Mouse (Mus musculus): Measurements from ENCODE around the gene Slc15a3.

Gene Slc15a3

DNA sequence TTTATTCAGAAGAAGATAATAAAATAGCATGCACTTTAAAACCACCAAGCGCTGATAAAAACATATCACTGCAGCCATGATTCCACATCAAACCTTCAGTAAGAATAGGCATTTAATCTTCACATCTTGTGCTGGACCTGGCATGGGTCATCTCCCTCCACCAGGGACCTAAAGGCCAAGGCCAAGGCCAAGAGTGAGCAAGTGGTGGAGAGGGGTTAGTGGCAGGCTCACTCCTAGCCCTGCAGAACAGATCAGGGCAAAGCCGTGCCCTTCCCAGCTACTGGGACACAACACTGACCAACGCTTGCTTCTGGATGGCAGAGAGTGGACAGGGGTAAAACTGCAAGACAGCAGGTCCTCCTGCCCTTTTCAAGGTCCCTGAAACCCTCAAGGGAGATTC, 31.1 kb downstream of the Slc15a3 start:
- no peak for DNase-seq

DNA sequence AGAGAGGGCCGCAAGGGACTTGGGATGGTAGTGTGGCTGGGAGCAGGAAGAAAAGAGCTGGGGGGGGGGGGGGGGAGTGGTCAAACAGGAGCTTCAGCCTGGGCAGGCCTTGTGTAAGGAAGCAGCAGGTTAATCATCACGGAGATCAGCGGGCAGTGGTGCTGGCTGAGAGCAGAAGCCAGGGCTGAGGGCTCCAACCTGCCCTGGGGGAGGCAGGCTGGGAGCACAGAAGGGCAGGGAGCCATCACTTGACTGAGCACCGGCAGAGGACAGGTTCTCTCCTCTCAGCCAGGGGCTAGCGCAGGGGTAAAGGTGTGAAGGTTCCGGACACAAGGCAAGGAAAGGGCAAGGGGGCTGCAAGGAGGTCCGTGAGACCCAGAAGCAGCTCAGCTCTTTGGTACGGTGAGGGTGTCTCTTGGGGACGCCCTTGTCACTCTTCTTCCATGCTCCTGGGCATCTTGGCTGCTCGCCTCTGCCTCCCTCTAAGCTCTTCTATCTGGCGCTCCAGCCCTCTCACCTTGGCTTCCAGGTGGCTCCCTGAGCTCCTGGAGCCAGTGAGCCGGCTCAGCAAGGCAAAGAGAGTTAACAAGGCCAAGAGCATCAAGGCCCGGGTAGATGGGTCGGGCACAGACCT, 31.9 kb downstream of the Slc15a3 start:
- DNase-seq = no peak

DNA sequence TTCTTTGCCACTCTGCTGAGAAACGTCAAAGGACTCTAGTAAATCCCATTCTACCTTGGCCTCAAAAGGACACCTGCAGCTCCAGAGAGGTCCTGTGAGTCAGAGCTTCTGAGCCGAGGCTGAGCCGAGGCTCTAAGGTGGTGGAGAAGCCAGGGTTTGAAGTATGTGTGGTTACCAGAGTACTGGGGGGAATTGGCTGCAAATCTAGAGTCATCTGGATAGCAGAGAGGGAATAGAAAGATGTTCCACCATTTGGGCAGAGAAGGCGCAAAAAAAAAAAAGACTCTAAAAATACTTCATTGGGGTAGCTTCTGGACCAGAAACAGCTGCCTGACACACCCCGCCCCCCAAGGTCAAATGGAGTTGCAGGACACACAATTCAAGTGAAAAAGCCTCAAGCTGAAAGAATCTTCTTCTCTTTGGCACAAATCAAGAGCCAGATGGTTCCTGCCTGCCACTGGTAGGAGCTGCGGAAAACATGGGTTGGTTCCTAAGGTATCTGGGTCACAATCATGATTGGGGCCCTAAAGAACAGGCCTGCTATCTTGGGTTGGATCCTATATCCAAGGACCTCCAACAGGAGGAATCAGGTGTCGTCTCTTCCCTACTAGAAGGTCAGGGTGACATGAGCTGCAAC, 38.8 kb downstream of the Slc15a3 start:
- DNase-seq = no peak

DNA sequence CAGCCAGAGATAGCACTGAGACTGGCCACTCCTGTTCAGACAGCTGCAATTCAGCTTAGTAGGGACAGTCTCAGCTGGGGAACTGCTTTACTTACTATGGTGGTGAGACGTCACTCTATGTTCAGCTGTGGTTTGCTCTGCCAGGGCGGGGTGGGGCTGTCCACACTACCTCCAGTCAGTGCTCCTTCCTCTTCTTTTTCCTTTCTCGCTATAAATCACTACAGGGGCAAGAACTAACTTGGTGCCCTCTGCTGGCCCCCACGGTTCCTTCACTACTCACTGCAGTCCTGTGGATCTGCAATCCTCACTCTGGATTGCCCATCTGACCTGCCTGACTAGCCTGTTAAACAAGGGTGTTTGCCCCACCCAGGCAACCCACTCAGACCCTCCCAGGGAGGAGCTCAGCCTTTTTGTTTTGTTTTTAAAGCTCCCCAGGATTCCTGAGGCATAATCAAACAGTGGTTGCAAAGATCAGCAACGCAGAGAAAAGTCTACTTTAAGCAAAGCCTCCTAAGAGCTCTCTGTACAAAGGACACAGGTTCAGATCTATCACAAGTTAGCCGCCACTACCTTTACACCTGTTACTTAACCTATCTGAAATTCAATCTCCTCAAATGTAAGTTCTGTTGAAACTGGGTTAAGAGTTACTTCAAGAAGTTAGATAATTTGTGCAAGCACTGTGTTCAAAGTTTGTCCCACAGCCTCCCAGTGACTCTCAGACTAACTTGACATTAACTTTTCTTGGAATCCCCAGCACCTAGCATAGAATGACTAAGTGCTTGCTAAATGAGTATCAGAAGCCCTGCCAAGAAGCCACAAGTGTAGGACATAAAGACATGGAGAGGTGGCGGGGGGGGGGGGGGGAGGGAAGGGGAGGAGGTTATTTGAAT, 40.8 kb downstream of the Slc15a3 start:
- peak; percentile 69 to 72 for DNase-seq

DNA sequence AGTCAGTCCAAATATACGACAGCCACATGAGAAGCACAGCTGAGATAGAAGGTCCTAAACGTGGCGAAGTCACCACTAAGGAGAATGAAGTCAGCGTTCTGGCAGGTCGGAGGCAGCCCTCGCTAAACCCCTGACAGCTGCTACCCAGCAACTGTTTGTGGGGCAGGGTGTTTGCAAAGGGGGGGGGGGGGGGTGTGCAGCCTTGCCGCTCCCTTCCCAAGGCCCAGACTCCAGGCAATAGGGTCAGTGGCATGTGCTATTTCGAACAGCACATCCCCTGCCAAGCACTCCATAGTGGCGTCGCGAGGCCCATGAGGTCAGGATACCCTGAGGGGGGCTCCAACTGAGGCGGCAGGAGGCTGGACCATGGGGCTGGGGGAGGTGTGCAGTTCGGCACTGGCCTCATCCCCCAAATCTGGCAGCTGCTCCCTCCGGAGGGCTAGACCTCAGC, 41.5 kb downstream of the Slc15a3 start:
- DNase-seq = no peak

DNA sequence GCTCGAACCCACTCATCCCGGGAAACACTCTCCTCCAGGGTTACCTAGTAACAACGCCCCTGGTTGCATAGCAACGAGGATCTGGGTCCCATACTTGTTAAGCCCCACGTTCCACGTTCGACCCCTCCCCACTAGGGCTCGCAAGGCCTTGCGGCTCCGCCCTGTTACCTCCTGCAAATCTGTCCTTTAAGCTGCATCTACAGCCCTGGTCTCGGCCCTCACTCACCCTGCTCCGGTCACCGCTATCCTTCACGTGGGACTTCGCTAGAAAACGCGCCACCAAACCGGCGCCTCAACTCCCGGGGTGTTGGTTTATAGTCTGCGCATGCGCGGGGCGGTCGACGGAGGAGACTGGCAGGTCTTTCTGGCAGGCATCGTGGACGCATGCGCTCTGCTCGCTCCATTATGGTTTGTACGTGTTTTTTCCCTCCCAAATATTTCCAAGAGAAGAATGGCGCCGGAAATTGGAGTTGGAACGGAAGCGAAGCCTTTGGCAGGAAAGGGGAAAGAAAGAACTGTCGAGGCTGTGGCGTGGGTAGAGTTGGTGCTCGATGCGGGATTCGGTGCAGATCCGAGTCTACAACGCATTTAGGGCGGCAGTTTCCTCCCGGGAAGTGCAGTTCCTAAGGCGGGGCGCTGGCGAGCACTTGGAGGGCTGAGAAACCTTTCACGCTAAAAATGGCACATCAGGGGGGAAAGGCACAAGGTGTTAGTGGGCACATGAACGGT, 42.1 kb downstream of the Slc15a3 start, which contains the start of gene Tmem109:
Gene Tmem109 (minus strand): TSS at position 576 of the 729 bp plus-strand sequence.
- peak; percentile 80 to 83 for DNase-seq

DNA sequence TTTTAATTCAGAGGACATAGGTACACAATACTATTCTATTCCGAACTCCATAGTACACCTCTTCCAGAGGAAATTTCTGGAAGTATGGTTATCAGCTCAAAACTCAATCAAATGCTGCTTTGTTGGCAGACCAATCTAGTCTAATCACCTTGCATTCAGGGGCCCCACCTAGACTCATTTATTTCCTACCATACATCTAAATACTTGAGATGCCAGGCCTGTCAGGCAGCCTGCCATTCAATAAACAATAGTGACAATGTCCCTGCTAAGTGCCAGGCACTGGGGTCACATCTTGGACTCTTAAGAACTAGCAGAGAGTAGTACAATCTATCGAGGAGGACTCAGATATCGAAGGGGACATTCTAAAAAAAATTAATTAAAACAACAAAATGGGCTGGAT, 52.7 kb downstream of the Slc15a3 start:
- DNase-seq = no peak

DNA sequence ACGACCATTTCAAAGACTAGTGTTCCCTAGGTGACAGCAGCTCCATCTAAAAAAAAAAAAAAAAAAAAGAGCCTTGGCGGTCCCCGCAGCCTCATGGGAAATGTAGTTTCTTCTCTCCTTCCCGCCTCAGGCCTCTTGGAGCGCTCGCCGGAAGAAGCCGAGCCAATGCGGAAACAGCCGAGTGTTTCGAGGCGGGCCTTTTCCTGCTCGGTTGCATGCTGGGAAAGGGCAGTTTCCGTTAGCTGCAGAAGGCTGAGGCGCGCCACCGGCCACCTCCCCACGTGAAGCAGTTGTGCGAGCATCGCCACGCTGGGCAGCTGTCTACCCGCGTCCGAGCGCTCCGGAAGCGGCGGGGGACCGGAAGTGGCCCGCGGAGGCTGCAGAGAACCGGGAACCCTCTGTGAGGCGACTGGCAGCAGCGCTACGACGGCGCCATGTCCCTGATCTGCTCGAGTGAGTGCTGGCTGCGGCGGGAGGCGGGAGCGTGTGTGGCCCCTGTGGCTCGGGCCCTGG, 55.5 kb downstream of the Slc15a3 start, which contains the start of gene Prpf19:
Gene Prpf19 (plus strand): TSS at position 216 of the 513 bp plus-strand sequence.
- peak; percentile 92 to 93 for DNase-seq

DNA sequence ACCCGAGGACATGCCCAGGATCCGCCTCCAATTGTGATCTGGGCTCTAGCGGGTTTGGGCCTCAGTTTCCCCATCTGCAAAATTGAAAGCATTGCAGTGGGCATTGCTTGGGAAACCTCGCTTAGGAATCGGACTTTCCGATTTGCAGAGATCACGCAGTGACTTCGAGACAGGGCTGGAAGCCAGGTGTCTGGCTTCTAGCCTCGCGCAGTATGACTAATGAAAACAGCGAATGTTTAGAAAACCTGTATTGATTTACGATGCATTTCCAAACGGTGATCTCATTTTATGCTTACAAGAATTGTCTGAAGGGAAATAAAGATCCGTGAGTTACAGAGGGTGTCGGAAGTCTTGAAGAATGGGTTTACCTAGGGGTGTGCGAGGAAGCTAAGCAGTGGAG, 56.2 kb downstream of the Slc15a3 start:
- no peak for DNase-seq

DNA sequence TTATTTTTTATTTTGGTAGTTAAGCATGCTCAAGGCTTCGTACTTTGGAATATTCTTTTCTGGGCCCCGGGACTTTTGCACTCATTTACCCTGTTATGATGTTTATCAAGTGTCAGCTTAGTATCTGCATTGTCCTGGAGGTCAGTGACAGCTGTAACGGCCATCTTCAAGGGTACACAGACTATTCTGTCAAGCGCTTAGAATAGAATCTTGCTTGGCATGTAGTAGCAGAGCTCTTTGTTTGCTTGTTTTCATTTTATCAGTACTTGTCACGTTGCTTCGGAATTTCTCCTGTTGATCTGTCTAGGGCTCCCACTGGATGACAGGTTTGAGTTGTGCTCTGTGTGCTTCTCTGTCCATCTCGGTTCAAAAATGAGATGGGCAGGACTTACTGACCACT, 57.3 kb downstream of the Slc15a3 start:
- no peak for DNase-seq

DNA sequence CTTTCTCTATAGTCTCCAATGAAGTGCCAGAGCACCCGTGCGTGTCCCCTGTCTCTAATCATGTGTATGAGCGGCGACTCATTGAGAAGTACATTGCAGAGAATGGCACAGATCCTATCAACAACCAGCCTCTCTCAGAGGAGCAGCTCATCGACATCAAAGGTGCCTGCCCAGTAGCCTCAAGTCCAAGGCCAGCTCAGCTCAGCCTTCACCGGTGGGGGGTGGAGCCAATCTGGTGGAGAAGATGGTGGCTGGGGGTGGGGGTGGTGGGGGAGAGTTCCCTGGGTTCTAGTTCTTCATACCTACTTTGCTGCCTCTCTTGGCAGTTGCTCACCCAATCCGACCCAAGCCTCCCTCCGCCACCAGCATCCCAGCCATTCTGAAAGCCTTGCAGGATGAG, 58.0 kb downstream of the Slc15a3 start:
- DNase-seq = no peak

DNA sequence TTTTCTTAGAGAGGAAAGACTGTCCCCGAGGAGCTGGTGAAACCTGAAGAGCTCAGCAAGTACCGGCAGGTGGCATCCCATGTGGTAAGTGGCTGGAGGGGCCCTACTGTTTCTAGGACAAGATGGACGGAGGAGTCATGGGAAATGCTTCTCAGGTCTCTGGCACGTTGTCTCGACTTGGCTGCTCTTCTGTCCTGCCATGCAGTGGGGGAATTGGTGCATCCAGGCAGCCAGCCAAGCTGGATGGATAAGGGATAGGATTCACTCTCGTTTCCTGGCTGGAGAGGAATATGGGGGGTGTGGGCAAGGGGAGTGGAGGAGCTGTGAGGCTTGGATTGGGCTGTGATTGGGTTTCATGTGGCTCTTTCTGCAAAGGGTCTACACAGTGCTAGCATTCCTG, 60.8 kb downstream of the Slc15a3 start:
- DNase-seq = no peak

DNA sequence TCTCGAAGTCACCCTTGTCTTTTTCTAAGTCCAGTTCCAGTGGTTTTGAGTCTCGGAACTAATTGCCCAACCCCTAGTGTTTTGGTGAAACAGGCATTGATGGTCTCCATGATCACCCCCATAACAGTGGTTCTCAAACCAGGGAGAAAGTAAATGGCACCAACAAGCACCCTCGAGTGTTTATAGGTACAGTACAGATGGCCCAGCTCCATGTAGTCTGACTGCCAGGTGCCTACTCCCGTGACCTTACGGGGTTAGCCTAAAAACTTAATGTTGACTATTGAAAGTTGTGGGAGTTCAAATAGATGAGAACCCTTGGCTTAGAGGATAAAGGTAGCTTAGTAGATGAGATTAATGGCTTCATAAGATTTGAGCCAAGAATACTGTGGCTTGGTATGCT, 61.5 kb downstream of the Slc15a3 start:
- DNase-seq = no peak

DNA sequence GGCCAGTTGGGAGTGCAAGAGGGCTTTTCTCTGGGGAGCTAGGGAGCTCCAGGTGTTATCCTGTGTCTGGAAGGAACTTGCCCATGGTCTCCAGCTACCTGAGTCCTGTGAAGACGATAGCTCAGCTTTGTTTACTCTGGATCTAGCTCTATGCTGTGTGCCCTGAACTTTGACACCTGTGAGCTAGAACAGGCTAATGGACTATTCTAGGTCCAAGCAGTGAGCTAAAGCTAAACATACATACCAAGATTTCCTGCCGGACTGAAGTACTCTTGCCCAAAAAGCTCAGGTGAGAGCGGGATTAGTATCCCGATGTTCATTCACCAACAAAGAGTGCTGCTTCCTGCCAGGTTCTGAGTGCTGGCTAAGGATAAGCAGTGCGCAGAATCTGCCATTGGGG, 65.0 kb downstream of the Slc15a3 start:
- DNase-seq = no peak

DNA sequence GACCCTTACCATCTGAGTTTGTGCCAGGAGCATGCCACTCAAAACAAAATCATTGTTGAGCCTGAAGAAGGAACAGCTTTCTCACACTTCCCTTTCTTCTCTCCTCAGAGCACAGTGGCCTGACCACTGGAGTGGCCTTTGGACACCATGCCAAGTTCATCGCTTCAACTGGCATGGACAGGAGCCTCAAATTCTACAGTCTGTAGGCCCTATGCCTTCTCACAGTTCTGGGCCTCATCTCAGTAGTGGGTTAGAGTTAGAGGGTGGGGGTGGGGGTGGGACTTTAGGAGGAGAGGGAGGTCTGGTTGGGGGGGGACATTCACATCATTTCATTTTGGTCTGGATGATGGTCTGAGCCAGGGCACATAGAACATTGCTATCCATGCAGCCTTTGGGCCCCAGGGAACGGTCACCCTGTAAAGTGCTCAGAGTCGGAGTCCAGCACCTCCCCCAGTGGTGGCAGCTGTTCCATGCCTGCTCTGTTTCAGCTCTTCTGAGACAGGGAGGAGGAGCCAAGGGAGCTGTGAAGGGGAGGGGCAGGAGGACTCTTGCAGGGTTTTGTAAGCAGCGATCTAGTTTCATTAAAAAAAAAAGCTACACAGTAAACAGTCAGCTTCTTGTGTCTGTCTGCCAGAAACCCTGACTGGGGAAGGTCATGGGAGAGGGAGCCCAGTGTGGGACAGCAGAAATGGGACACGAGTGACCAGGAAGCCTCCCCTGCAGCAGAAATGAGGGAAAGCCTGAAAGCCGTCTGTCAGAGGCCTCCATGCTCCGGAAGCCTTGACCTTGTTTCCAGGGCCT, 65.6 kb downstream of the Slc15a3 start:
- DNase-seq = peak; percentile 13 to 14

DNA sequence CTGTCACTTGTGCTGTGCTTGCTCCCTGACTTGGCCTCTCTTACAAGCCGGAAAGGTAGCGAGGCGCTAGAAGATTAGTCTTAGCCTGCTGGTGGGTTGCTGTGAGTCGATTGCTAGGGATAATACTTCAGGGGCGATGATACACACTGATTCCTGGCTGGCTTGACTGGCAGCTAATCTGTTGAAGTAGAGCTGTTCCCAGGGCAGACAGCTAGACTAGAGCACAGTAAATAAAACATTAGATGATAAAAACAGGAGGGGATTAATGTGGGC, 66.1 kb downstream of the Slc15a3 start:
- no peak for DNase-seq

DNA sequence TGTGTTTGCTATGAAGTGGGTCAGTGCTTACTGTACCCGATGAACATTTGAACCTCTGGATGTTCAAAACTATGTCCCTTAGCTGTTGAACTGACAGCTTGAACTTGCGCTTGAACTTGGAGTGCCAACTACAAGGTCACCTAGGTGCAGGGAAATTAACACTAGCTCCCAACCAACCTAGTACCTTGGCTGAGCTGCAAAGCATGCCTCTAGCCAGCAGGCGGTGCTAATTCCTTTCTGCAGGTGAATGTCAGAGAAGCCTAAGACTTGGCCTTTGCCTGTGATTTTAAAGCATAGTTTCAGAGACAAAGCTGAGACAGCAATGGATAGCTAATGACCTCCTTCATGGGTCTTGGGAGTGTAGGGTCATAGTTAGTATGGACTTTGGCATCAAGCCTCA, 68.4 kb downstream of the Slc15a3 start:
- peak; percentile 16 to 53 for DNase-seq
